Mouse (Mus musculus) CH12.LX (cell line): ENCODE results near the gene Capn3.

Experiments
- CHD2 ChIP-seq: IDR thresholded peaks from 2 replicates; pipeline ENCODE4 v1.6.1; 2011; ENCODE audit warnings: low read length, improper control_type of control experiment
- CTCF ChIP-seq, 2 experiments: IDR thresholded peaks in 1 of 2; conservative IDR thresholded peaks in 1 of 2; 2 replicates each; pipeline ENCODE4 v1.5.1; 2011 to 2012; ENCODE audit warnings: low read depth in 2 of 2, low read length in 2 of 2, improper control_type of control experiment in 1 of 2, inconsistent platforms in 1 of 2, mild to moderate bottlenecking in 1 of 2, moderate library complexity in 1 of 2
- SMC3 ChIP-seq: IDR thresholded peaks from 2 replicates; pipeline ENCODE4 v1.6.1; 2011; ENCODE audit warnings: low read depth, low read length, improper control_type of control experiment
- TCF12 ChIP-seq: IDR thresholded peaks from 2 replicates; pipeline ENCODE4 v1.6.1; 2014; ENCODE audit warnings: low read depth, mild to moderate bottlenecking, inconsistent platforms, low read length, improper control_type of control experiment

DNA sequence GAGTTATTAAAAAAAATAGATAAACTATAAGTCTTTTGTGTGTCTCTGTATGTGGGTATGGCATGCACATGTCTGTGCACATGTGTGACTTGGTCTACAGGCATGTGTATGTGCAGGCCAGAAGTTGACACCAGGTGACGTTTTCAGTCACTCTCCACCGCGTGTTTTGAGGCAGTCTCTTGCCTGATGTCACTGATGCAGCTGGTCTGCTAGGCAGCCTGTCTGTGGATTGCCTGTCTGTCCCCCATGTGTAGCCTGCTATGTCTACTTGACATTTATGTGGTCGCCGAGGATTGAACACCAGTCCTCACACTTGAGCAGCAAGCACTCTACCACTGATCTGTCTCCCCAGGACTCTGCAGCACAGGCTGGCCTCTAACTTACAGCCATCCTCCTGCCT is 31.4 kb upstream of the Capn3 start:
- TF ChIP-seq CTCF (conservative IDR thresholded peaks at IDR 0.05 in 1 of 2, IDR thresholded peaks at IDR 0.05 in 1 of 2; ENCODE audit: low read depth in 2 of 2, low read length in 2 of 2) (no peak), TCF12 (no peak), CHD2 (no peak), SMC3 (no peak)
